Mouse (Mus musculus) c-Kit-negative CD71-positive TER-119-positive erythroid progenitor cells, embryonic 14.5 days (primary cell): ENCODE measurements around the gene Rnf141.

Experiments
- DNase-seq: peaks from one replicate; pipeline ENCODE4 v3.0.0-alpha.2; 2013; ENCODE audit warnings: low read depth, low spot score

Gene Rnf141

DNA sequence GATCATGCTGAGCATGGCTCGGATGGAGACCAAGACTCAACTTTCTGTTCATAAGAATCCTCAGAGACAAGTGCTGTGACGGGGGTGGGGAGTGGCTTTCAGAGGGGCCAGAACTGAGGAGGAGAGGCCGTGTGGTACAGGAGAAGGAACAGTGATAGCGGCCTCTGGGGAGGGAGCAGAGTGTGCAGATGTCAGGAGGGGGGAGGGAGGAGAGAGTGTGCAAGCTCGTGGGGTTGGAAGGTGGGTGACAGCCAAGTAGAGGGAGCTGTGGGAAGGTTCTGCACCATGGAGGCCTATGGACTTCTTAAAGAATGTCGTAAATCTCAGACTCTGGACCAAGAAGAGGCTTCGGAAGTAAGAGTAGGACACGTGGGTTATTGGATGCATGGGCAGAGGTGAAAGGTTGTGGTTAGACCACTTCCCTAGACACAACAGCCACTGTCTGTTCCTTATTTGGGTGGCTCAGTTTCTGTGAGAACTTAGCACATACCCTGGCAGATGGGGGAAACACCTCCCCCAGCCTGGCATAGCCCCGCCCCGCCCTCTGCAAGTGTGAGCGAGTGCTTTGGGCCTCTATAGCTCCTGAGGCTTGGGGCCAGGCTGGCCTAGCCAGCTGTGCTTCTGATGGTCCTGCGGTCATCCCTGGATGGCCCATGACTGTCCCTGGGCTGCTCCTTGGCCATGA, 47.7 kb downstream of the Rnf141 start:
- no peak for DNase-seq

DNA sequence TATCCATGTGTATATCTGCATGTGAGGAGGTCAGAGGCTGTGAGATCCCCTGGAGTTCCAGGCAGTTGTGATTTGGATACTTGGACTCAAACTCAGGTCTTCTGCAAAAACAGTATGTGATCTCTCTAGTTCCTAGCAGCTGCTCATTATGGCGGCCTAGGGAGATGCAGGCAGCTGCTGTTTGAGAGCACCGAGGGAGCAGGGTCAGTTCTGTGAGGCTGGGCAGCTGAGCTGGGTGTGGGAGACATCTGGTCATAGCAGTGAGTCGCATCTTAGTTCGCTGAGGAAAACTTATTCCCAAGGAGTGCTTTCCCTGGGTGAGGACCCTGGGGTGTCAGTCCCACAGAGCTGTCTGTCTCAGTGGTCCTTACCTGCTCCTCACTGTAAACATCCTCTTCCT, 49.5 kb downstream of the Rnf141 start:
- DNase-seq = no peak

DNA sequence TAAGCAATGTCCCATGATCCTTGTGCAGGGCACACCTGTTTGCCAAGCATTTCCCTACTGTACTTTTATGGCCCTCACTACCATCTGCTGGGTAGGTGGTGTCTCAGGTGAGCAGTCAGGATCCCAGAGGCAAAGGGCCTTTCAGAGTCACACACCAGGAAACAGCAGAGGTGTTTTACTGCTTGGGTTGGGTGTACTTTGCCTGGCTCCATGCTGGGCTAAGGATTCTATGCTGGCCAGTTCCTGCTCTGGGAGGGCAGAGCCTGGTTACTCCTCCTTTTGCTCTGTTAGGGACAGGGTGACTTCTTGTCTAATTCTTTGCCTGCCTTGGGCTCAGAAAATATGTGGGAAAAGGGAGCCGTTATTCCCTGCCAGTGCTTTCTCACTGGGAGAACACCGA, 51.4 kb downstream of the Rnf141 start:
- no peak for DNase-seq

GRCm38 (mm10) chr7:110792201-110792600, 52.1 kb downstream of the Rnf141 start:
- DNase-seq = no peak

DNA sequence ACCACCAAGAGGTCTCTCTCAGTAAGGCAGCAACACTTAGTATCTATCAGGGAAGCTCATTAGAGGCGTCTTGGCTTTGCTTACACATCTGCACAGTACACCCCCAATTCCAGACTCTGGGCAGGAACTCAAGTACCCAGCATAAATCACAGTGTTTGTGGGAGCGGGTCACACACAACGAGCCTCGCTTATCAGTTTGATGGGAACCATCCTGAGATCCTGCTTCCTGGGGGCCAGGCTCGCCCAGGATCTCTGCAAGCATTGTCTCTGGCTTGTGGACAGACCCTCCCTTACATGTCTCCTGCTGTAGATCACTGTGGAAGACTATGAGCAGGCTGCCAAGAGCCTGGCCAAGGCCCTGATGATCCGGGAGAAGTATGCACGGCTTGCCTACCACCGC, 53.4 kb downstream of the Rnf141 start:
- no peak for DNase-seq

DNA sequence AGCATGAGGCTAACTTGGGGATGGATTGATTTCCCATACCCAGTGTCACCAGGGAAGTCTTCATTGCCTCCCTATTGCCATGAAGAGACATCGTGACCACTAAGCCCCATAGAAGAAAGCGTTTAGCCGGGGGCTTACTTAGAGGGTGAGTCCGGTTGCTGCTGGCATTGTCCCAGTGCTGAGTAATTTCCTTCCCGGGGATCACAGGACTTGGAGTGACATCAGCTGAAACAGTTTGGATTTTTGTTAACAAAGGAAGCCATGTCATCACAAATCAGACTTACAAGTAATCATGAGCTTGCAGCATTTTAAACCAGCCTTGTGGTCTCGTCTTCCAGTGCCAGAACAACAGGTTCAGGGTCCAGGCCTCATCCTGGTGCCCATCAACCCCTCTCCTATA, 56.9 kb downstream of the Rnf141 start:
- DNase-seq = no peak

DNA sequence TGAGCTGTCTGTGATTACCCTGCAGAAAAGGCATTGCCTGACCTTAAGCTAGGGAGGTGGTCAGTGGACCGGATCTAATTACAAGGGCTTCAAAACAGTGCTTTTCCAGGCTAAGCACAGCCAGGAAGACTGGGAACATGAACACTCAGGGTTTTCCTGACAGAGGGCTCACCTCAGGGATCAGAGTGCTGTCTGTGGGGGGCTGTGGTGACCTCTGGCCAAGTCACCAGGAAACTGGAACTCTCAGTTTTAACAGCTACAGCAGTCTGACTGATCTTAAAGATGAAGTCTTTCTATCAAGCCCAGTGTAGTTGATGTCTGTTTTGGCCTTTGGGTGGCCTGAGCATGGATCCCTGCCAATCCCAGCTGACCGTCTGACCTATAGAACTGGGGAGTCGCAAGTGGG, 58.5 kb downstream of the Rnf141 start:
- no peak for DNase-seq

DNA sequence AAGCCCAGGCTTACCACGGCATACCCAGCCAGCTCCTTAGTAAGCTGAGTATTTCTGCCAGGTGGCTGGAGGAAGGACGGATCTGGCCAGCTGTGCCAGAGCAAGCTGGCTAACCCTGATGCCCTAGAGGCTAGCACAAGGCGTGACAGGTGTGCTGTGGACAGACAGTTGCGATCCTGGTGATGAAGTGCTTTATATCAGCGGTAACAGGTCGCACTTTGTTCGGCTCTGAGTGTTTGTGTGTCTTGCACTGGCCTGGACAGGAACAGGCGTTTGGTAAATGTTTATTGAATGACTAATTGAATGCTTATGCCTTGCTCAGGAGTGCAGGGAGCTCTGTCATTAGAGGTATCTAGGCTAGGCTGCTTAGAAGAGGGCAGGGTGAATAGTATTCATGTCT, 59.3 kb downstream of the Rnf141 start:
- DNase-seq = no peak

- DNase-seq = no peak
These were observed 61.3 kb downstream of the Rnf141 start for GRCm38 (mm10) chr7:110782845-110783478.

- no peak for DNase-seq
These were observed 62.1 kb downstream of the Rnf141 start for GRCm38 (mm10) chr7:110782135-110782534.

- DNase-seq = peak; percentile 72
These were observed 63.0 kb downstream of the Rnf141 start for GRCm38 (mm10) chr7:110781231-110781711.

- no peak for DNase-seq
These were observed 63.7 kb downstream of the Rnf141 start for GRCm38 (mm10) chr7:110780520-110780919.

DNA sequence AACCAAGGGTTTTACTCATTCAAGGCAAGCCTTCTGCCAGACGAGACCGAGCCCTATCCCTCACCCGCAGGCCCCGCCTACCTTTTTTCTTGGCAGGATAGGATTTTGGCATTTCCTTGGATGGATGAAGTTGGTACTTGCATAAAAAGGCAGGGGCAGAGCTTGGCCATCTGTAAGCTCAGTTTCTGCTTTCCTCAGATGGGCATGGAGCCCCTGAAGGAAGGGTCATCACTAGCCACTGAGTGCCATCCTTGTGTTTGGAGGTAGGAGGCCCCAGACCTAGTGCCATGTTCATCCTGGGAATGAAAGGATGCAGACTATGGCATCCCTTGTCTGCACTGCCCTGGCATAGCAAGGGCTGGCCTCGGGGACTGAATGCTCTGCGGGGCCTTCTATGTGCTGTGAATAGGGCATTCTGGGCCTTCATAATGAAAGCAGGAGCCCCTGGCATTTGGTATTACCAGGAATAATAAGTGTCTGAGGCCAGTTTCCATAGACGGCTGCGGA, 64.6 kb downstream of the Rnf141 start:
- DNase-seq = no peak

DNA sequence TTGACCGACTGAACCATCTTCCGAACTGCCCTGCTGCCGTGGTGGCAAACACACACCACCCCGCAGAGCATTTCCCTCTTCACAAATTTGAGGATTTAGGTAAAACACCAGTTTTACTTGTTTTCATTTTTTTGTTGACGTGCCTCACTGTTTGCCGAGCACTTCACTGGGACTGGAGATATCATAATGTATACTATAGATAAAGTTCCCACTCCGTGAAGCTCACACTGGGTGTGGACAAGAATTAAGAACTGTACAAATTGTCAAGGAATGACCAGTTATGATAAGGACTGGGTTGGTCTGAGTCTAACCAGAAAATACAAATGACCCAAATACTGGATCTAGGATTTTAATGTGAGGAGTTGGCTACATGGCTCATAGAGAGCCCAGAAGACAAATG, 65.3 kb downstream of the Rnf141 start:
- no peak for DNase-seq

DNA sequence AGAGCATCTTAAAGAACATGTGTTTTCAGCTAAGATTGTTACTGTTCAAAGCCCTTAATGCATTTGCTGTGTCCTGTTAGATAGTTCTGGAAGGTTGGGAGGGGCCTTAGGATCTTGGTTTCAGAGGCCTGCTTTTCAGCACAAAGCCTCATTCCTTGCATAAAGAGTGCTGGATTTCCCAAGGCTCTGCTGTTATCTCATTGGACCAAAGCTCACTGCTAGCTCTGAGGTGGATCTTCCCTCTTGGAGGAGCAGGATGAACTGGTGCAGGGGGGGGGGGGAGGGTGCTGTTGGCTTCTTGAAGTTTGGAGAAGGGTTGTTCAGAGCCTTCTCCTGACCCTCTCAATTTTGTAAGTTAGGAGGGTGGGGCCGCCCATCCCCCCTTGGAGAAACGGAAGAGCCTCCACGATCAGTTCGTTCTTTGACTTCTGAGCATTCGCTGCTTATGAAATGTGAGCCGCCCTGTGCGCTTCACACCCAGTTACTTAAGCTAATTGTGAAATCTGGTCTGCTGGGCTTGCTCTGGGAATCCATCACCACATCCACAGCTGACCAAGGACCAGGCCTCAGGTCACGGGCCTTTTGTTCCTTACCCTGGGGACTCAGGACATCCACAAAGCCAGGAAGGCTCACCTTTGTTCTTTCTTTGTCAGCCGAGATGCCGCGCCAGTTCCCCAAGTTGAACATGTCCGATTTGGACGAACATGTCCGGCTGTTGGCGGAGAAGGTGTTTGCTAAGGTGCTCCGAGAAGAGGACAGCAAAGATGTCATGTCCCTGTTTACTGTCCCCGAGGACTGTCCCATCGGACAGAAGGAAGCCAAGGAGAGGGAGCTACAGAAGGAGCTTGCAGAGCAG, 66.9 kb downstream of the Rnf141 start:
- DNase-seq = no peak

GRCm38 (mm10) chr7:110774674-110775073, 69.6 kb downstream of the Rnf141 start:
- DNase-seq = peak; percentile 79

DNA sequence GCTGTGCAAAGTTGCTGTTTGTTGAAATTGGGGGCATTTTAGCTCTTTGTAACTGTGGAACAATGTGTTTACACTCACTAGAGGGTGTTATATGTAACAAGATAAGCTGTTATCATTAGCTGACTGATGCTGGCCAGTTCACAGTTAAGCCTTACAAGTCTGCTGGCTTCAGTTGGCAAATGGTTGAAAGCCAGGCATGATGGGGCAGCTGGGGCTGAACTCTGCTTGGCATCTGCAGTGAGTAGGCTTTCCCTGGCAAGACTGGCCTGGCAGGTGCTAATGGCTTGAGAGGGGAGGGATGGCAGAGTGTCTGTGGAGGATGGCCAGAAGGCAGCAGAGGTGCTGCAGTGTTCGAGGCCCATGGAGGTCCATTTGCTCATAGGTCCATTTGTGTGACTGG, 70.2 kb downstream of the Rnf141 start:
- no peak for DNase-seq

DNA sequence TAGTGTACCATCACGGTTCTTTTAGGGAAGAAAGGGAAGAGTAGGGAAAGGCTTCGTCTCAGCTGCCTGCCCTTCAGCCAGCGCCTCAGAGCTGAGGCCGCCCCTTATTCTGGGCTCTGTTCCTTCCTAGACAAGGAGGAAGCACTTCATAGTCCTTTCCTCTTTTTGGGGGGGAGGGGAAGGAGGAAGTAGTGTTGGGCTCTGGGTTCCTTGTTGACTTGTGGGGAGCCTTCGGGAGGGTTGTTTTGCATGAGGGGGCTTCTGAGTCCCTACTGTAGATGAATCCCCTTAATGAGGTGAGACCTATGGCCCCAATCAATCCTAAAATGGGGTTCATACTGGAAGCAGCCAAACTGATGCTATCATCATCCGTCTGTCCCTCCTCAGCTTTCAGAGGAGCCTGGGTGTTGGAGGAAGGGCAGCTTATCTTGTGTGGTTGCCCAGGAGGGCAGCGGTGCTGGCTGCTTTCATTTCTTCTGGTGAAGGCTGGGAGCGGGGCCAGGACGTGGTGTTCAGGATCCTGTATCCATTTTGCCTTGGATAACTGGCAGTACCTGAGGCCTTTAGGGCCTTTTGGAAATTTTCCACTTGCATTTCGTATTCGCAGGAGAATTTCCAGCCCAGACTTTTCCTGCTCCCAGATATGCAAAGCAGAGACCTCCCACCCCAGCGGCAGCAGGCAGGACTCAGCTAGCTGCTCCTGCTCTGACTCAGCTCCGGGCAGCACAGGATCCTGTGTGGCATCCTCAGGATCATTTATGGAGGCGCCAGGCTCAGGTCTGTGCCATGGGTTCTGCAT, 70.9 kb downstream of the Rnf141 start:
- no peak for DNase-seq

- no peak for DNase-seq
These were observed 71.9 kb downstream of the Rnf141 start for GRCm38 (mm10) chr7:110772343-110772742.

GRCm38 (mm10) chr7:110770949-110771348, 73.3 kb downstream of the Rnf141 start:
- DNase-seq = no peak

DNA sequence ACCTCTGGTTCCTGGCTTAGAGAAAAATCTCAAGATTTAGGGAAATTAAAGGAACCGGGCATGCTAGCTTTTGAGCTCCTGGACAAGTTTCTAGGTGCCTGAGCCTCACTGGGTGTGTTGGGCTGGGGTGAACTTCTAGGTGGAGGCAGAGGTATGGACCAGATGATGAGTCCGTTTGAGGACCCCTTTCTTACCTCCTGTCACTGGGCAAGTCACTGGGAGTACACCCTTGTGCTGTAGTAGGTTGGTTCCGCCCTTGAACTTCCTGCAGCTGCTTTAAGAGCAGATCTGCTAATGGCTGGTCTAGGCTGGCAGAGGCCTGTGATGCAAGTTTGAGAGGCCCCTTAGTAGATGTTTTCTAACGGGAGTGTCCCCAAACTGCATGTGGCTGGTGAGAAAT, 75.2 kb downstream of the Rnf141 start:
- DNase-seq = no peak
